Mouse (Mus musculus) liver, postnatal 0 days (tissue): Measurements from ENCODE around the gene Paqr5.

Experiments used
- CTCF ChIP-seq: sonication (generic); IDR thresholded peaks from 2 replicates; pipeline ENCODE4 v1.5.1; 2016; ENCODE audit warnings: antibody characterized with exemption, low read depth
- EP300 ChIP-seq: IDR thresholded peaks from 2 replicates; pipeline ENCODE4 v1.6.1; 2016; ENCODE audit warnings: antibody characterized with exemption, low read depth, mild to moderate bottlenecking

- TF ChIP-seq CTCF = peak; percentile 99
- TF ChIP-seq EP300 = no peak
These were observed 79.0 kb downstream of the Paqr5 start for GRCm38 (mm10) chr9:61947402-61948346.
